Mouse (Mus musculus) heart, adult 8-10 months (tissue): Measurements from ENCODE around the gene Xpo6. TPM values are rescaled to one million over a fixed set of nuclear protein-coding genes. Genes with fewer than 3 reads are reported as not detected.
A peak's percentile ranks its signal among the peaks of the same experiment; 100 is the strongest.

ENCODE experiments used
- DNase-seq: peaks from one replicate; pipeline ENCODE4 v3.0.0; 2022; ENCODE audit warnings: low spot score
- total RNA-seq, 4 experiments: library from RNA; stranded (reverse); gene quantifications; 2 replicates each; pipeline ENCODE4 v1.2.4; 2022

Gene Xpo6
- total RNA-seq, result 10 to 100 TPM; 12.3 to 22.8 (median 18.8) TPM

DNA sequence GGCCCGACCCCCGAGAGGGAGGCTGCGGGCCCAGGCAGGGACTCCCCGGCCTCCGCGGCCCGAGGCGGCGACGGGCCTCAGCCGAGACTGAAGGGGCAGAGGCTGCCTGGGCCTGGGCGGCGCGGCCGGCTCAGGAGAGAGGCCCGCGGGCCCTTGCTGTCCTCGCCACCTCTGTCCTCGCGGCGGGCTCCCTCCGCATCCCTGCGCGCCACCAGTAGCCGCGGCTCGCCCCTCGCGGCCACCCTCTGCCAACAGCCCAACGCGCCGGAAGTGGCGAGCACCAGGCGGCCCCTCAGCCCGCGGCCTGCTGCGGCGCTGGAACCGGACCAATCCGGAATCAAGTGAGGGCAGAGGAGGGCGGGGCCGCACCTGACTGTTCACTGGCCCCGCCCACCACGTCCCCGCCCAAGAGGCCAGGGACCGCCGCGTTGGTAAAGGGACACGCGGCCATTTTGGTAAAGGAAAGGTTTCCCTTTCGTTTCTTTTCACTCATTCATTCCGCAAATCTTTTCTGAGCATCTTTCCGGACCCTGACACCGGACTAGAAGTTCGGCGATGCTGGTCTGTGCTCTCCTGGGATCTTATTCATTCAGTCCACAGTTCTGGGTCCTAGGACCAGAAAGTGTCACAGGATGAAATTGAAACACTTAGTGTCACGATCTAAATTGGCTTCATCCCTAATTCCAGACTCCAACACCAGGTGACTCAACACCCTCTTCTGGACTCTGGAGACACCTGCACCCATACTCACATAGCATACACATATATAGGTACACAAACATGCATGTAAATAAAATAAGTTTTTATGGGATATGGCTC, at the start of gene Xpo6:
Gene Xpo6 (minus strand): TSS at position 324 of the 819 bp plus-strand sequence.
- DNase-seq, result peak; percentile 88

DNA sequence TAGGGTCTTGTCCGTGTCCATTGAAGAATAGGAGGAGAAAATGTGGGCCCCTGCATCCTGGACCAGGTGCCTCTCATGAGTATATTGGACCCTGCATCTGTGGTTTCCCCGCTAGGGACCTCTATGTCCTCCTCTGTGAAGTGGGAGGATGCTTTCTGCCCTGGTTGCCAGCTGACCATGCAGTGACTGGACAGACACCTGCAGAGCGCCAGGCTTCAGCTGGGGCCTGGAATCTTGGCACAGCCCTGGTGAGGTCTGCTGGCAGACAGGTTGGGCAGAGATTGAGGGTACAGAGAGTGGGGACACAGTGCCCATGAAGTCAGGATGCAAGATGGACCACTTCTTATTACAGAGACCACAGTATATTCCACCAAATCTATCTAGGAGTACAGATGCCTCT, 49.7 kb upstream of the Xpo6 start:
- DNase-seq, result no peak

DNA sequence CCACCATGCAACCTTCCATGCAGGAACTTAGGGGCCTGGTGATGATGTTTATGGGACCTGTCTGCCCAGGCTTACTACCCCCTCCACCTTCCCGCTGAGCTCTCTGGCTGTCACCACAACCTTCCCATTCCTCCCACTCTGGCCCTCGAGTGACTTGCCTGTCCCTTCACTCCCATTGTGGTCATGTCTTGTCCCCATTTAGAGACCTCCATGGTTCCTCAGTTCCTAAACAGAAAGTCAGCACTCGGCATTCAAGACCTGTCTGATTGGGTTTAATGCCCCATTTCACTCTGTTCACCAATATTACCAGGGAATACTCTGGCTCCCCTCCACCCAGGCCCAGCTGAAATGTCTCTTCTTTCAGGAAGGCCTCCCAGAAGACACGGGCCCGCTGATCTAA, 48.8 kb upstream of the Xpo6 start:
- no peak for DNase-seq

GRCm38 (mm10) chr7:126248641-126249141, 48.4 kb upstream of the Xpo6 start:
- DNase-seq, result no peak

DNA sequence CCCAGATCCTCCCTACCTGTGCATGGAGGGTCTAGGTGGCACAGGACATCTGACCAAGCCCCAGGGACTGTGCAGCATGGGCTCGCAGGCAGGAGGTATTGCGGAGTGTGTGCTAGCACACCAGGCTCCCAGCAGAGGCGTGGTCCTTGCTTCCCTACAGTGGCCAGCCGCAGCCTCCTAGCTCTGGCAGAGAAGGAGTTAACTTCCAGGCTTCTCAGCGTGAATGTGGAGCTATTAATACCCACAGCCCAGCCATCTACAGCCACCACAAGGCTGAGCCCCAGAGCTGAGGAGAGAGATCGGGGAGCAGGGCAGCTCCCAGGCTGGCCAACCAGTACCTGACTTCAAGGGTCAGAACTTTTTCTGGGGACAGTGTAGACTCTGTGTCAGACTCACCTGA, 47.8 kb upstream of the Xpo6 start:
- DNase-seq, result peak; percentile 47

DNA sequence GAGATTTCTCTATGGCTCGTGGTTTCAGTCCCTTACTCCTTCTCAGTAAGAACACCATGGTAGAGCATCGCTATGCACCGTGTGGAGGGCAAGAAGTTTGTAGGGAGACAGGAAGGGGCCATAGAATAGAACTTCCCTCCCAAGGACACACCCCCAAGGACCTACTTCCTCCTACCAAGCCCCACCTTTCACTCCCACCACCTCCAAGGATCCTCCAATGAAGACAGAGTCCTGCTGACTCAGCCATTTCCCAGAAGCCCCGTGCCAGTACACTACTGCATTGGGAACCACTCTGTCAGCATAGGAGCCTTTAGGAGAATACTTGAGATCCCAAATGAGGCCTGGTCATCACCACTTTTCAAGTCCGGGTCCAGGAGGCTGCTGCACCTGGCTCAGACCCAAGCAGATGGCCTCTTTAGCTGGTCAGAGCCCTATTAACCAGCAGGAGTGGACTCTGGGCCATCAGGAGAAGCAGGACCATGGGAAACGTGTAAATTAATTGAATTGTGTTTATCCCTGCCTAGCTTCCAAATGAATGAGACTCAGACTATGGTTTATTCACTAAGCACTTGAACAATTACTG, 44.0 kb upstream of the Xpo6 start:
- DNase-seq, result no peak

- DNase-seq, result no peak
Measured at GRCm38 (mm10) chr7:126240814-126241360, 40.6 kb upstream of the Xpo6 start.

- no peak for DNase-seq
Measured at GRCm38 (mm10) chr7:126236794-126237192, 36.5 kb upstream of the Xpo6 start.

- DNase-seq, result no peak
Measured at GRCm38 (mm10) chr7:126236083-126236793, 35.9 kb upstream of the Xpo6 start.

GRCm38 (mm10) chr7:126234611-126235010, 34.3 kb upstream of the Xpo6 start:
- DNase-seq, result no peak

- DNase-seq, result no peak
Measured at GRCm38 (mm10) chr7:126232345-126233071, 32.2 kb upstream of the Xpo6 start.

- no peak for DNase-seq
Measured at GRCm38 (mm10) chr7:126230357-126231148, 30.3 kb upstream of the Xpo6 start.

DNA sequence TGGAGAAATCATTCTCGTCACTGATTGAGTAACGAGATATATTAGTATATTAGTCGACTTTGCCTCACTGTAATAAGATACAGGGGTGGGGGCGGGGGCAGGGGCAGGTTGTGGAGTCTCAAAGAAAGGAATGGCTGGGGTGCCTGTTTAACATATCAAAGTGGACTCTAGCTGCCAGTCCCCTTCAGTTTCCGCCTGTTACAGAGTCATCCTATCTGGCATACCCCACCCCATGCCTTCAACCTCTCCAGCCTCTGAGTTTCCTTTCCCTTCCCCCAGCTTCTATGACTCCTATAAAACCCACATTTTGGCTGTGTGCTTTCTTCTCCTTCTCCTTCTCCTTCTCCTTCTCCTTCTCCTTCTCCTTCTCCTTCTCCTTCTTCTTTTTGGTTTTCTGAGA, 25.8 kb upstream of the Xpo6 start:
- no peak for DNase-seq

DNA sequence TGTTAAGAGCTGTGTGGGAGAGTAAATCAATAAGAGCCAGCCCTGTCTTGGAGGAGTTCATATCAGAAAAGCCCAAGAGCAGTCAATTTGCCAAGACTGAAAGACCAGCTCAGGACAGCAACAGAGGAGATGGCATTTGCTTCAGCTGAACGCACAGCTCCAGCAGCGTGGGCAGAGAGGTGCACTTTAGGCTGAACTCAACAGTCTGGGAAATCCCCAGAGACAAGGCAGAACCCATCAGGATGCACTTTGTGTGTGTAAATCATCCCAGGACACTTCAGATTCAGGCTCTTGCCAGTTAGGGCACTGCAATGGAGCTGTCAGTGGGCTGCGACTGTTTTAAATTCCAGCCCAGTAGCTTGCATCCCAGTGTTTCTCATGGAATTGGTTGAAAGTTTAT, 22.5 kb upstream of the Xpo6 start:
- no peak for DNase-seq

- no peak for DNase-seq
Measured at GRCm38 (mm10) chr7:126220611-126221010, 20.3 kb upstream of the Xpo6 start.

DNA sequence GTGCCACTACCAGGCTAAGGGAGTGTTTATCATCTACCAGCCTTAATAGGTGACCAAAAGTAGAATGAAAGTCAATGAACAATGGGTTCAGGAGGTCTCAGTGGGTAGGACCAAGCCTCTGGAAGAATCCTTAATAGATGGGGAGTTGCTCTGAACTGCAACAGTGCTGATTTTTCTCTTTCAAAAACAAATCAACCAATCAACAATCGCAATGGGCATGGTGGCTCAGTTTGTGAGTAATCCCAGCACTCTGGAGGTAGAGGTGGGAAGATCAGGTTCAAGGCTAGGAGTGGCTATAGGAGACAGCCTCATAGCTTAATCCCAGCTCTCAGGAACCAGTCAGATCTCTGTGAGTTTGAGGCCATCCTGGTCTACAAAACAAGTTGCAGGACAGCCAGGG, 18.0 kb upstream of the Xpo6 start:
- no peak for DNase-seq

DNA sequence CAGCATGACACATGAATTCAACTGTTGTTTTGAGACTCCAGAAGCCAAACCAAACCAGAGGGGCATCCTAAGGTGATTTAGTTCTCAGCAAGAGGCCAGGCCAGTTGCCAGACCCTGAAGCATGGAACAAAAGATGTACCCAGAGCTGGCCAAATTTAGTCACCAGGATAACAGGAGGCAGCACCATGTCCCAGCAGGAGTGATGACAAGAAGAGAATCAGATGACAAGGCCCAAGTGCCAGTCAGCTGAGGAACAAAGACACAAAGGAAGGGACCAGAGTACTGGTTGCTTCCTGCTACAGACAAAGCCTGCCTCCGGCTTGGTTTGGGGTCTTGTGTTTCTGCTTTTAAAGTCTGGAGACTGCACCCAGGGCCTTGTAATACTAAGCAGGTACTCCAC, 16.6 kb upstream of the Xpo6 start:
- peak; percentile 72 for DNase-seq

DNA sequence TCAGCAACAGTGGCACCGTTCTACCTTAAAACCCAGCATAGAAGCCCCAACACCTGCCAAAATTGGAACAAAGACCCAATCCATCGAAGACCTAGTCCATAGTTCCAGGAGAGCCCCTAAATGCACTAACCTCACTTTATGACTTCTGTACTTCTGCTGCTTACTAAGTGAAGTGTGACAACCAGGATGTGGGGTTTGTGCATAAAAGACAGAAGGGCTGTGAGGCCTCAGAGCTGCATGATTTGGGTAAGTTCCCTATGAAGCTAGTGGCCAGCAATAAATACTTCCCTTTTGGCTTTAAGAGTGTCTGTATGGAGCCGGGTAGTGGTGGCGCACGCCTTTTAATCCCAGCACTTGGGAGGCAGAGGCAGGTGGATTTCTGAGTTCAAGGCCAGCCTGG, 10.6 kb upstream of the Xpo6 start:
- DNase-seq, result no peak

GRCm38 (mm10) chr7:126200997-126201345, 670 bp upstream of the Xpo6 start:
- no peak for DNase-seq

DNA sequence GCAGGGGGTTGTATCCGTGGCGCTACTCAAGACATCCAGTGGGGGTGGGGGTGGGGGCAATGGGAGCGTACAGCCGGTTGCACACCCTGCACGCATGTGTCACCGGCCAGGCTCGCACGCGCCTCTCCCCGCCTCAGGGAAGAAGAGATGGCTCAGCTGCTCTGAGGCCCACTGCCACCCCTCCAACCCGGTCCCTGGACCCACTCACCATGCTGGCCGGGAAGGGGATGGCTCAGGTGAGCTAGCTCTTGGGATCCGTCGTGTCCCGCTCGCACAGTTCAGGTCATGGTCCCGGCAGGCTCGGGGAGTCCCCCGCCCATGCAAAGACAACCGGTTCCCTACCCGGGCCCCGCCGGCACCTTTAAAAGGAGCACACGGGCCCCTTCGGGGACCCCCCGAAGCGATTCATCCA, 604 bp downstream of the Xpo6 start:
- DNase-seq, result no peak

- no peak for DNase-seq
Measured at GRCm38 (mm10) chr7:126198926-126199325, 1.4 kb downstream of the Xpo6 start.
